Mouse (Mus musculus): ENCODE data around the gene Atp2a1. TPM values are rescaled to one million over a fixed set of nuclear protein-coding genes. Genes with fewer than 3 reads are reported as not detected.

Gene Atp2a1
- polyA plus RNA-seq, 1 experiment: 5.2 TPM

GRCm38 (mm10) chr7:126471361-126471760 lies 8.5 kb upstream of the Atp2a1 start:
- Histone ChIP-seq H3K4me3 (ENCODE audit: control insufficient read depth, insufficient read depth, low read length) (no peak overlapping the region), H3K36me3 (ENCODE audit: control insufficient read depth, insufficient read depth, low read length) (peaks cover 22% of the 10 kb centered on the region), H3K27me3 (ENCODE audit: control insufficient read depth, insufficient read depth, low read length) (no peaks in the 10 kb centered on the region), H3K4me1 (replicated peaks; ENCODE audit: control insufficient read depth, insufficient read depth, low read length) (peaks cover 53% of the 10 kb centered on the region), H3K27ac (ENCODE audit: control insufficient read depth, insufficient read depth, low read length) (no peak overlapping the region)
- 67% methylated on average over 5 of the region's 5 CpGs for WGBS
- DNase-seq: no peak
- TF ChIP-seq POLR2A (IDR thresholded peaks at IDR 0.05; ENCODE audit: control insufficient read depth, extremely low read depth, insufficient read depth, low read length, poor library complexity) (no peak), CTCF (IDR thresholded peaks at IDR 0.05; ENCODE audit: borderline replicate concordance, control insufficient read depth, extremely low read depth, insufficient read depth, low read length, poor library complexity) (no peak)

- Histone ChIP-seq H3K4me3 (ENCODE audit: control insufficient read depth, insufficient read depth, low read length) (no peak overlapping the region), H3K27me3 (ENCODE audit: control insufficient read depth, insufficient read depth, low read length) (no peaks in the 10 kb centered on the region), H3K36me3 (ENCODE audit: control insufficient read depth, insufficient read depth, low read length) (peaks cover 22% of the 10 kb centered on the region), H3K27ac (ENCODE audit: control insufficient read depth, insufficient read depth, low read length) (peak overlapping the region; percentile 42), H3K4me1 (replicated peaks; ENCODE audit: control insufficient read depth, insufficient read depth, low read length) (peaks cover 50% of the 10 kb centered on the region)
- TF ChIP-seq CTCF (IDR thresholded peaks at IDR 0.05; ENCODE audit: borderline replicate concordance, control insufficient read depth, extremely low read depth, insufficient read depth, low read length, poor library complexity) (no peak), POLR2A (IDR thresholded peaks at IDR 0.05; ENCODE audit: control insufficient read depth, extremely low read depth, insufficient read depth, low read length, poor library complexity) (no peak)
- peak; percentile 53 for DNase-seq
- WGBS: 3% methylated on average over 6 of the region's 6 CpGs
Measured at GRCm38 (mm10) chr7:126470077-126470476, 7.2 kb upstream of the Atp2a1 start.

GRCm38 (mm10) chr7:126467834-126468627 lies 5.1 kb upstream of the Atp2a1 start:
- WGBS: 96% methylated on average over 18 of the region's 18 CpGs
- Histone ChIP-seq H3K4me1 (replicated peaks; ENCODE audit: control insufficient read depth, insufficient read depth, low read length) (peaks cover 45% of the 10 kb centered on the region), H3K27ac (ENCODE audit: control insufficient read depth, insufficient read depth, low read length) (no peak overlapping the region), H3K4me3 (ENCODE audit: control insufficient read depth, insufficient read depth, low read length) (no peak overlapping the region), H3K36me3 (ENCODE audit: control insufficient read depth, insufficient read depth, low read length) (peaks cover 22% of the 10 kb centered on the region), H3K27me3 (ENCODE audit: control insufficient read depth, insufficient read depth, low read length) (no peaks in the 10 kb centered on the region)
- TF ChIP-seq POLR2A (IDR thresholded peaks at IDR 0.05; ENCODE audit: control insufficient read depth, extremely low read depth, insufficient read depth, low read length, poor library complexity): no peak
- TF ChIP-seq CTCF (IDR thresholded peaks at IDR 0.05; ENCODE audit: borderline replicate concordance, control insufficient read depth, extremely low read depth, insufficient read depth, low read length, poor library complexity): no peak
- DNase-seq: no peak

GRCm38 (mm10) chr7:126467271-126467670 lies 4.4 kb upstream of the Atp2a1 start:
- Histone ChIP-seq H3K27ac (ENCODE audit: control insufficient read depth, insufficient read depth, low read length) (no peak overlapping the region), H3K4me1 (replicated peaks; ENCODE audit: control insufficient read depth, insufficient read depth, low read length) (peaks cover 37% of the 10 kb centered on the region), H3K4me3 (ENCODE audit: control insufficient read depth, insufficient read depth, low read length) (no peak overlapping the region), H3K27me3 (ENCODE audit: control insufficient read depth, insufficient read depth, low read length) (no peaks in the 10 kb centered on the region), H3K36me3 (ENCODE audit: control insufficient read depth, insufficient read depth, low read length) (peaks cover 22% of the 10 kb centered on the region)
- DNase-seq: peak; percentile 60
- TF ChIP-seq POLR2A (IDR thresholded peaks at IDR 0.05; ENCODE audit: control insufficient read depth, extremely low read depth, insufficient read depth, low read length, poor library complexity) (no peak), CTCF (IDR thresholded peaks at IDR 0.05; ENCODE audit: borderline replicate concordance, control insufficient read depth, extremely low read depth, insufficient read depth, low read length, poor library complexity) (peak; percentile 47; the same call in 1 of the 2 replicates)
- 68% methylated on average over 5 of the region's 5 CpGs for WGBS

GRCm38 (mm10) chr7:126466707-126467106 lies 3.8 kb upstream of the Atp2a1 start:
- peaks cover 36% of the 10 kb centered on the region for H3K4me1 ChIP-seq (replicated peaks; ENCODE audit: control insufficient read depth, insufficient read depth, low read length)
- H3K27ac ChIP-seq (ENCODE audit: control insufficient read depth, insufficient read depth, low read length): no peak overlapping the region
- DNase-seq: no peak
- H3K27me3 ChIP-seq (ENCODE audit: control insufficient read depth, insufficient read depth, low read length): no peaks in the 10 kb centered on the region
- TF ChIP-seq POLR2A (IDR thresholded peaks at IDR 0.05; ENCODE audit: control insufficient read depth, extremely low read depth, insufficient read depth, low read length, poor library complexity) (no peak), CTCF (IDR thresholded peaks at IDR 0.05; ENCODE audit: borderline replicate concordance, control insufficient read depth, extremely low read depth, insufficient read depth, low read length, poor library complexity) (no peak)
- peaks cover 22% of the 10 kb centered on the region for H3K36me3 ChIP-seq (ENCODE audit: control insufficient read depth, insufficient read depth, low read length)
- H3K4me3 ChIP-seq (ENCODE audit: control insufficient read depth, insufficient read depth, low read length): no peak overlapping the region
- WGBS: 90% methylated on average over 5 of the region's 5 CpGs

- Histone ChIP-seq H3K4me1 (replicated peaks; ENCODE audit: control insufficient read depth, insufficient read depth, low read length) (peaks cover 30% of the 10 kb centered on the region), H3K4me3 (ENCODE audit: control insufficient read depth, insufficient read depth, low read length) (no peak overlapping the region), H3K36me3 (ENCODE audit: control insufficient read depth, insufficient read depth, low read length) (peaks cover 22% of the 10 kb centered on the region), H3K27ac (ENCODE audit: control insufficient read depth, insufficient read depth, low read length) (no peak overlapping the region), H3K27me3 (ENCODE audit: control insufficient read depth, insufficient read depth, low read length) (no peaks in the 10 kb centered on the region)
- TF ChIP-seq CTCF (IDR thresholded peaks at IDR 0.05; ENCODE audit: borderline replicate concordance, control insufficient read depth, extremely low read depth, insufficient read depth, low read length, poor library complexity) (no peak), POLR2A (IDR thresholded peaks at IDR 0.05; ENCODE audit: control insufficient read depth, extremely low read depth, insufficient read depth, low read length, poor library complexity) (no peak)
- no peak for DNase-seq
- WGBS: 89% methylated on average over 9 of the region's 9 CpGs
Measured at GRCm38 (mm10) chr7:126466116-126466515, 3.2 kb upstream of the Atp2a1 start.
